Mouse (Mus musculus) lung, postnatal 14 days (tissue): ENCODE measurements around the gene Aldh1b1.
A peak's percentile ranks its signal among the peaks of the same experiment; 100 is the strongest.

Source experiments
- DNase-seq: peaks from one replicate; pipeline ENCODE4 v3.0.0; 2021

Aldh1b1 gene

GRCm38 (mm10) chr4:45826275-45827040, 27.6 kb downstream of the Aldh1b1 start, which contains the start of gene Igfbpl1:
Gene Igfbpl1, minus strand, starts transcription at chr4:45826923.
- no peak for DNase-seq

GRCm38 (mm10) chr4:45829907-45830759, 31.3 kb downstream of the Aldh1b1 start:
- DNase-seq, result no peak

GRCm38 (mm10) chr4:45831996-45832395, 33.2 kb downstream of the Aldh1b1 start:
- DNase-seq, result no peak

GRCm38 (mm10) chr4:45833461-45833860, 34.6 kb downstream of the Aldh1b1 start:
- DNase-seq, result no peak

- peak; percentile 39 for DNase-seq
These were observed 45.5 kb downstream of the Aldh1b1 start for GRCm38 (mm10) chr4:45844355-45844754.

GRCm38 (mm10) chr4:45846263-45846662, 47.4 kb downstream of the Aldh1b1 start:
- no peak for DNase-seq

GRCm38 (mm10) chr4:45848109-45848824, 49.4 kb downstream of the Aldh1b1 start, which contains the start of gene Stra6l:
Gene Stra6l, plus strand, starts transcription at chr4:45848664.
- no peak for DNase-seq

- DNase-seq, result no peak
These were observed 50.0 kb downstream of the Aldh1b1 start for GRCm38 (mm10) chr4:45848825-45849156.

GRCm38 (mm10) chr4:45849419-45849818, 50.6 kb downstream of the Aldh1b1 start:
- DNase-seq, result no peak

- DNase-seq, result peak; percentile 31
These were observed 52.8 kb downstream of the Aldh1b1 start for GRCm38 (mm10) chr4:45851640-45852051.

- DNase-seq, result peak; percentile 5
These were observed 54.8 kb downstream of the Aldh1b1 start for GRCm38 (mm10) chr4:45853496-45854246.
